7 mouse cellular contexts compared by ENCODE assay signal in the genomic region with DNA sequence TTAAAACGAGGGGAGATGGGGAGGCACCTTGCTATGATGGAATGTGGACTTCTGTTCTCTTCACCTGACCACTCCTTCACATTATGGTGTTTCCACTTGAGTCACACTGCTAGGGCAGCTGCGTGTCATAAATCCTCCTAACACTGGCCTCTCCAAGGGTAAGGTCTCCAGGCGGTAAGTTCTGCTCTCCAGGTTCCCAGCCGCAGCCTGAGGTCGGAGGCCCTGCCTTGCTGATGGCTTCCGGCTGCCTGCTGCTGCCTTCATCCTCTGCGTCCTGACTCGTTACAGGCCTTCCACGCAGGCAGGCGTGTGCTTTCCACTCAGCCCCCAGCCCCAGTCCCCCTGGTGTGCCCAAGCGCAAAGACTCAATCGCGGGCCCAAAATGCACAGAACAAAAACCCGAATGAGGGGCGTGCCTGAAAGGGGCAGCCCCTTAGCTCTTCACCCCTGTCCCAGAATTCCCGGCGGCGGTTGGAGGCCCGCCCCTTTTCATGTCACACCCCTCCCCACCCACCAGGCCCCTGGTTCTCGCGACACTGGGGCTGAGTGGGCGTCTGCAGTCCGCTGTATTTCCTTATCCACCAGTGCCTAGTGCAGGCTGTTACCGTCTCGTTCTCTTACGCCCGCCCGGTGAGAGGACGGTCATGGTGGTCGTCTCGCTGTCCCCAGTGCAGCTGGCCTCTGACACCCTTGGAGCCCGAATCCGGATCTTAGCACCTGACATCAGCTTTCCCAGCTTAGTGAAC. TPM values are rescaled to one million over a fixed set of nuclear protein-coding genes. Genes with fewer than 3 reads are reported as not detected.
DNase-seq lines count a peak whose midpoint lies in the region; ATAC-seq lines count a peak whose summit lies in the region.

Gene Exo5 (minus strand): TSS at position 464 of the 746 bp plus-strand sequence.

- H3K4me3 ChIP-seq in intestine, embryonic 15.5 days (replicated peaks): peak within 1 kb of the TSS; percentile 61
- H3K4me3 ChIP-seq in midbrain, embryonic 10.5 days: peak within 1 kb of the TSS; percentile 69

- peak; percentile 94 for DNase-seq in adrenal gland, adult 2 months
- peak; percentile 86 for DNase-seq in embryo, embryonic 11.5 days (ENCODE audit: low read depth, low spot score)
- DNase-seq in gastrocnemius, postnatal 36 days: peak; percentile 82 to 86
- DNase-seq in left cerebral cortex, postnatal 25 days (ENCODE audit: low spot score in 2 of 2): peak; percentile 87 to 92
- DNase-seq in midbrain, embryonic 10.5 days (ENCODE audit: low spot score): peak; percentile 94
- DNase-seq in right cerebral cortex, postnatal 4 days: peak; percentile 90

- H3K36me3 ChIP-seq in intestine, embryonic 15.5 days: peaks cover 19% of the 10 kb centered on the region
- H3K36me3 ChIP-seq in midbrain, embryonic 10.5 days: peaks cover 36% of the 10 kb centered on the region

- intact Hi-C loops in gastrocnemius, postnatal 36 days (cut with DNase I): loop anchor here (1.0 kb wide), 1 partner anchor 27 kb away; the partner anchor contains the start of gene Zfp69
- intact Hi-C loops in left cerebral cortex, postnatal 25 days (cut with DNase I): no loop called here

- peak within 1 kb of the TSS; percentile 94 for H3K27ac ChIP-seq in intestine, embryonic 15.5 days
- H3K27ac ChIP-seq in midbrain, embryonic 10.5 days (replicated peaks): peak within 1 kb of the TSS; percentile 91

- peak within 1 kb of the TSS; percentile 64 for H3K9ac ChIP-seq in intestine, embryonic 15.5 days

- ATAC-seq in intestine, embryonic 15.5 days: peak; percentile 99

- no peaks in the 10 kb centered on the region for H3K27me3 ChIP-seq in intestine, embryonic 15.5 days (replicated peaks)
- H3K27me3 ChIP-seq in midbrain, embryonic 10.5 days (ENCODE audit: low read depth, poor library complexity, severe bottlenecking): no peaks in the 10 kb centered on the region

- WGBS in intestine, embryonic 15.5 days: under 1% methylated on average over 33 of the region's 33 CpGs
- WGBS in midbrain, embryonic 10.5 days: under 1% methylated on average over 33 of the region's 33 CpGs

- peak within 1 kb of the TSS; percentile 78 for H3K4me2 ChIP-seq in intestine, embryonic 15.5 days (replicated peaks)

- H3K9me3 ChIP-seq in intestine, embryonic 15.5 days: no peaks in the 10 kb centered on the region
- H3K9me3 ChIP-seq in midbrain, embryonic 10.5 days (replicated peaks): peaks cover 19% of the 10 kb centered on the region; the same call in 1 of the 2 replicates

- no peaks in the 10 kb centered on the region; the same call in 1 of the 2 replicates for H3K4me1 ChIP-seq in intestine, embryonic 15.5 days (replicated peaks)
- H3K4me1 ChIP-seq in midbrain, embryonic 10.5 days: peaks cover 27% of the 10 kb centered on the region

RNA-seq across cellular contexts. Expression of gene Exo5, which starts in this region (rescaled TPM):
- 10 to 100 TPM in 1 of 2 experiments, 1 to 10 TPM in 1; 6.9 to 10.2 TPM for total RNA-seq in adrenal gland, adult 2 months (2021)
- polyA plus RNA-seq in adrenal gland, adult 2 months (2012; rRNA removed): 0.80 and 1.4 TPM in 2 replicates
- total RNA-seq in gastrocnemius, postnatal 36 days (2021): 1 to 10 TPM; 1.4 TPM
- 23.8 and 25.3 TPM in 2 replicates for polyA plus RNA-seq in intestine, embryonic 15.5 days (2015; fragmentation: Nextera tagmentation; extraction: Ambion mirVana)
- total RNA-seq in left cerebral cortex, postnatal 25 days (2021): 10 to 100 TPM; 10.1 to 13.3 TPM
- 36.6 and 39.0 TPM in 2 replicates for polyA plus RNA-seq in midbrain, embryonic 10.5 days (2016; fragmentation: Nextera tagmentation; extraction: Ambion mirVana)

Comparison
In these comparisons a context has a peak if more than half of its experiments do, and no peak if none do; other contexts are left out.
1. Peak in every context shown above with its lines: DNase-seq, ATAC-seq, H3K4me3 ChIP-seq and H3K27ac ChIP-seq.
2. RNA of gene Exo5 (polyA plus RNA-seq): 36.6 to 39.0 TPM in midbrain, embryonic 10.5 days and 23.8 to 25.3 TPM in intestine, embryonic 15.5 days; 0.80 to 1.4 TPM in adrenal gland, adult 2 months; every median in the first group is over 10 times any median in the second.